Mouse (Mus musculus) liver, embryonic 14.5 days (tissue): ENCODE data around the gene Thrap3.

Experiments
- CTCF ChIP-seq: IDR thresholded peaks from 2 replicates; pipeline ENCODE4 v1.5.1; 2016; ENCODE audit warnings: antibody characterized with exemption, low read depth, control low read depth
- EP300 ChIP-seq: IDR thresholded peaks from 2 replicates; pipeline ENCODE4 v1.6.1; 2016; ENCODE audit warnings: antibody characterized with exemption, low read depth

DNA sequence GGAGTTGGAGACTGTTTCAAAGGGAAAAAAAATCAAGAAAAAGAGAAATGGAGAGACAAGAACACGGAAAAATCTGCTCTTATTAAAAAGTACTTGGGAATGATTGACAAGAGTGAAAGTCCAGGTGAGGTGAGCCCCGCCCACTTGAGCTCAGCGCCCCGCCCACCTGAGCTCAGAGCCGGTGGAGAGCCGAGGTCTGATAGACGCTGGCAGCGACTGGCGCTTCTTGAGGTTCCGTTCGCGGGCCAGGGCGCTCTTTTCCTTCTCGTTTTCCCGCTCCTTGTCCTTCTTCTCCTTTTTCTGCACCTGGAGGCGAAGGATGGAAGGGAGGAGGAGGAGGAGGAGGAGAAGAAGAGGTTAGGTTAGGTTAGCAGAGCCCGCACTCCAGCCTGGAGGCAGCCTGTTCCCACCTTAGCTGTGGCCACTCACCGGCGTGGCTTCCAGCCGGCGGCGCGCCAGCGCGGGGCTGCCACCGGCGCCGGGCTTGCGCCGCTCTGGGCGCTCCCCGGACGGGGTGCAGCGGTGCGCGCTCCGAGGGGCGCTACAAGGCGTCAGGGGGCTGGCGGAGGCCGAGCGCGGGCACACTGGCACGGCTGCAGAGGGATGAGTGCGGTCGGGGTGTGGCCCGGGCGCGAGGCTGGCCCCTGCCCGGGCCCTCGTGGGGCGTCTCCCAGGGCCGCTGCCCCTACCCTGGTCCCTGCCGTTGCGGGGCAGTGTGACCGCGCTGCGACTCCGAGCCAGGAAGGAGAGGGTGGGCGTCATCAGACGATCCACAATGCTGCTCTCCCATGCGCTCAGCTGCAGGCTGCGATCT is 34.1 kb upstream of the Thrap3 start:
- no peak for TF ChIP-seq CTCF
- TF ChIP-seq EP300: no peak
